Mouse (Mus musculus): ENCODE data around the gene Odf4.
"Not testable (repeated sequence)": the region's sequence is repeated elsewhere in the genome, so short reads cannot be mapped to it uniquely, and the experiment has no call there.

Odf4 gene

DNA sequence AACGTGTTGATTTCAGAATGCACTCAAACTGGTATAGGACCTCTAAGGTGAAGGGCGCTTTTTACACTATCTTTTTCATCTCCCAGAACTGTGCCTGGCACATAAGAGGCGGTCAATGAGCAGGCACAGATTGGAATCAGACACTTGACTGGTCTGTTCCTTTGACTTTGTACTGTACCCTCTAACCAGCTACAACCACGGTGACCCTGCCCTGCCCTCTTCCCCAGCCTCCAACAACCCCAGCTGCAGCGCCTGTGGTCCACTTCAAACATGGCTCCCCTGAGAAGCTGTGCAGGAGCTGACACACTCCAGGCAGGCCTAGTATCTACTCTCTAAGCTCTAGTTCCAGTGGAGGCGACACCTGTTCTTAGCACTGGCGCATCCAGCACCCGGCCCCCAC is 15.8 kb upstream of the Odf4 start:
- Histone ChIP-seq H3K9me3 (ENCODE audit: low read length) (no peaks in the 10 kb centered on the region), H3K27me3 (ENCODE audit: insufficient read depth, low read length) (peaks cover 22% of the 10 kb centered on the region), H3K36me3 (ENCODE audit: insufficient read depth, low read length) (peaks cover 12% of the 10 kb centered on the region), H3K4me3 (replicated peaks; ENCODE audit: low read length) (no peak overlapping the region), H3K4me1 (replicated peaks; ENCODE audit: low read depth, low read length) (peaks cover 34% of the 10 kb centered on the region)
- no peak for TF ChIP-seq POU5F1 (IDR thresholded peaks at IDR 0.05; ENCODE audit: borderline replicate concordance, low read length)
- TF ChIP-seq CTCF (conservative IDR thresholded peaks at IDR 0.05; ENCODE audit: low read length), result no peak
- no peak for TF ChIP-seq NANOG (IDR thresholded peaks at IDR 0.05; ENCODE audit: borderline replicate concordance, low read length)

DNA sequence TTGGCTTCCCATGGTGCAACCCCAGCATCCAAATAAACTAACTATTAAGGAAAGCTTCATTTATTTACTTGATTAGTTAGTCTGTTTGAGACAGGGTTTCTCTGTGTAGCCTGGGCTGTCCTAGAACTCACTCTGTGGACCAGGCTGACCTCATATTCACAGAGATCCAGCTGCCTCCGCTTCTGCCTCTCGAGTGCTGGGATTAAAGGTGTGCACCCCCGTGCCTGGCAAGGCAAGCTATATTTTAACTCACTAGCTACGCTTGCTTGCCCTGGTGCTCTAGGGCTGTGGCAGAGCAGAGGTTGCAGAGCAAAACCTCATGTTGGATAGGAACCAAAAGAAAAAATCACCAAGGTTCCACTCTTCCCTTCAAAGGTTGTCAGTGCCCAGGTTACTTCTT is 13.6 kb upstream of the Odf4 start:
- Histone ChIP-seq H3K4me3 (replicated peaks; ENCODE audit: low read length) (peak overlapping the region; percentile 73), H3K9me3 (ENCODE audit: low read length) (no peaks in the 10 kb centered on the region), H3K4me1 (replicated peaks; ENCODE audit: low read depth, low read length) (peaks cover 19% of the 10 kb centered on the region), H3K36me3 (ENCODE audit: insufficient read depth, low read length) (peaks cover 12% of the 10 kb centered on the region), H3K27me3 (ENCODE audit: insufficient read depth, low read length) (peaks cover 3% of the 10 kb centered on the region; the same call in 1 of the 2 replicates)
- TF ChIP-seq CTCF (conservative IDR thresholded peaks at IDR 0.05; ENCODE audit: low read length), result no peak

DNA sequence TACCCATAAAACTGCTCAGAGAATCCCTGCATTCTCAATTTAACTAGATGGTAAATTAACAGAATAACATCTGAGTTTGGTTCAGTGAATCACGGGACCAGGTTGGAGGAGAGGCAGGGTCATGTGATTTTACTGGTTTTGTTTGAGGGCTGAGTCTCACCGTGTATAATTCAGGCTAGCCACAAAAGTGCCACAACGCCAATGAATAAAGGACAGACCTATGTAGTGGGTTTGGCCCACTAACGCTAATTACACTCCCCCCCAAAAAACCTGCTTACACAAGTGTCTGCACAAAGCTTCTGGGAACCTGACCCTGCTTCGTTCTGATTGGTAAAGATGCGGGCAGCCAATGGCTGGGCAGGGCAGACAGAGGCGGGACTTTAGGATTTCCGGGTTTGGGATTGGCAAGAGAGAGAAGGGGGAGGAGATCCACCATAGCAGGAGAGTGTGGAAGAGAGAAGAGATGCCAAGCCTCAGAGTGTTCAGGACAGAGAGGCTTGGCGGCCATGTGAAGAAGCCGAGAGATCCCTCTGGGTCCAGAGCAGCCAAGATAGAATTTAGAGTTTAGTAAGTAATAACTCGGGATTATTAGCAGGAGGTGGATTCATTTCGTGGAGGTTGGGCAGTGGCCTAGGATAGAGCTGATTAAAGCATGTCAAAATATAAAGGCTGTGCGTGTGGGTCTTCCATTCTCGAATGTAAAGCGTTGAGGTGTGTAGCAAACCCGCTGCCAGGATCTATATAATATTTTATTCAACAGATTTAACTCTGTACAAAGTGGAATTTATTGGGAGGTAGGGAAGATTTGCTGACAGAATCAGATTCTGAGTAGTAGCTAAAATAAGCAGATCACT is 12.8 kb upstream of the Odf4 start:
- Histone ChIP-seq H3K4me1 (replicated peaks; ENCODE audit: low read depth, low read length) (peaks cover 19% of the 10 kb centered on the region), H3K27me3 (ENCODE audit: insufficient read depth, low read length) (peaks cover 2% of the 10 kb centered on the region; the same call in 1 of the 2 replicates), H3K9me3 (ENCODE audit: low read length) (no peaks in the 10 kb centered on the region), H3K4me3 (replicated peaks; ENCODE audit: low read length) (peak overlapping the region; percentile 73), H3K36me3 (ENCODE audit: insufficient read depth, low read length) (peaks cover 9% of the 10 kb centered on the region)
- TF ChIP-seq POU5F1 (IDR thresholded peaks at IDR 0.05; ENCODE audit: borderline replicate concordance, low read length) (no peak), NANOG (IDR thresholded peaks at IDR 0.05; ENCODE audit: borderline replicate concordance, low read length) (no peak), CTCF (conservative IDR thresholded peaks at IDR 0.05; ENCODE audit: low read length) (no peak)

DNA sequence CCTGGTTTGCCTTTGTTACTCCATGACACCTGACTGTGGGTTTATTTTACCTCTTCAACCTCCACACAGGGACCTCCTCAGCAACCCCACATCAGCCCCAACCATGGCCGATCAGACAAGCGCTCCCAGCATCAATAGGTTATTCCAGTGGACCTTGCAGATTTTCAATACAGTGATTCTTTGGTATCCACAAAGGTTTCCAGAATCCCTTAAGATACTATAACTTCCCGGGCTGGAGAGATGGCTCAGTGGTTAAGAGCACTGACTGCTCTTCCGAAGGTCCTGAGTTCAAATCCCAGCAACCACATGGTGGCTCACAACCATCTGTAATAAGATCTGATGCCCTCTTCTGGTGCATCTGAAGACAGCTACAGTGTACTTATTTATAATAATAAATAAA is 10.1 kb upstream of the Odf4 start:
- H3K4me1 ChIP-seq (replicated peaks; ENCODE audit: low read depth, low read length), result peaks cover 19% of the 10 kb centered on the region
- not testable (repeated sequence) for H3K27me3 ChIP-seq (ENCODE audit: insufficient read depth, low read length)

DNA sequence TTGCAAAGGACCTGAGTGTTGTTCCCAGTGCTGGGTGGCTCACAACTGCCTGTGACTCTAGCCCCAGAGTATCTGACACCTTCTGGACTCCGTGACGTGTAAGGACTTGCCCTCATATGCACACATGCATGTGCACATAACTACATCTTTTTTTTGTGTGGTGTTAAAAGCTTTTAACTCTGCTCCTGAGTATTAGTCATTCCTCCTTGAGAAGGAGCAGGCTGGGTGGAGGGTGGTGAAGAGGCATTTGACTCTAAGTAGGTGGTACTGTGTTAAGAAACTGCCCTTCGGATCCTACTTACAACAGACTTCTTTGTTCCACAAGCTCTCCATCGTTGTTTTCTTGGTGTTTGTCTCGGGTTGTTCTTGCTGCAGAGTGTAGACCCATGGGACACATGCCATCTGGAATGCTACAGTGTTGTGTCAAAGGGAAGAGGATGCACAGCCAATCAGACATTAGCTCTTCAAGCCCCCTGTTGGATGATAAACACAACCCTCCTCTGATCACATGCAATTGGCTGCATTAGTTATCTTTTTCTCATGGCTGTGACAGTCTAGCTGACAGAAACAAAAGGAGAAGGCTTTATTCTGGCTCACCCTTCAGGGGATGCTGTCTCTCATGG is 7.1 kb upstream of the Odf4 start:
- Histone ChIP-seq H3K4me1 (replicated peaks; ENCODE audit: low read depth, low read length) (peaks cover 1% of the 10 kb centered on the region), H3K4me3 (replicated peaks; ENCODE audit: low read length) (no peak overlapping the region), H3K27me3 (ENCODE audit: insufficient read depth, low read length) (peaks cover 4% of the 10 kb centered on the region; the same call in 1 of the 2 replicates), H3K9me3 (ENCODE audit: low read length) (no peaks in the 10 kb centered on the region), H3K36me3 (ENCODE audit: insufficient read depth, low read length) (no peaks in the 10 kb centered on the region)
- no peak for TF ChIP-seq CTCF (conservative IDR thresholded peaks at IDR 0.05; ENCODE audit: low read length)

More for the DNA sequence above, 10.1 kb upstream of the Odf4 start:
- not testable (repeated sequence) for H3K4me3 ChIP-seq (replicated peaks; ENCODE audit: low read length); H3K9me3 ChIP-seq (ENCODE audit: low read length); H3K36me3 ChIP-seq (ENCODE audit: insufficient read depth, low read length)

DNA sequence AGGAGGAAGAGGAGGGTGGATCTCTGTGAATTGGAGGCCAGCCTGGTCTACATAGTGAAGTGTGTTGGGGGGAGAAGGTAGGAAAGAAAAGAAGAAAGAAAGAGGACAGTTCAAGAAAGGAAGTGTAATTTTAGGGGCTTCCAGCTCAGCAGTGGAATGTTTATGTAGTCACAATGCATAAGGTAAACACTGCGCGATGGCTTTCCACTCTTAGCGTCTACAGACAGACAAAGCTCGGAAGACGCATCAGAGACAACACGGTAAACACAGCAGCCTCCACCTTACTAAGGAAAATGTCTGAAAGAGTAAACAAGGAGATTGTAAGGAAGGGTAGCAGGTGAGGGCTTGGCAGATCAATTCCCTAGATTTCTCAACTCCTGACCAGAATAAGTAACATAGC is 3.1 kb upstream of the Odf4 start:
- Histone ChIP-seq H3K27me3 (ENCODE audit: insufficient read depth, low read length) (peaks cover 19% of the 10 kb centered on the region), H3K4me3 (replicated peaks; ENCODE audit: low read length) (no peak overlapping the region), H3K36me3 (ENCODE audit: insufficient read depth, low read length) (no peaks in the 10 kb centered on the region), H3K9me3 (ENCODE audit: low read length) (no peaks in the 10 kb centered on the region), H3K4me1 (replicated peaks; ENCODE audit: low read depth, low read length) (peaks cover 8% of the 10 kb centered on the region; the same call in 1 of the 2 replicates)
- no peak for TF ChIP-seq POU5F1 (IDR thresholded peaks at IDR 0.05; ENCODE audit: borderline replicate concordance, low read length)
- no peak for TF ChIP-seq NANOG (IDR thresholded peaks at IDR 0.05; ENCODE audit: borderline replicate concordance, low read length)

DNA sequence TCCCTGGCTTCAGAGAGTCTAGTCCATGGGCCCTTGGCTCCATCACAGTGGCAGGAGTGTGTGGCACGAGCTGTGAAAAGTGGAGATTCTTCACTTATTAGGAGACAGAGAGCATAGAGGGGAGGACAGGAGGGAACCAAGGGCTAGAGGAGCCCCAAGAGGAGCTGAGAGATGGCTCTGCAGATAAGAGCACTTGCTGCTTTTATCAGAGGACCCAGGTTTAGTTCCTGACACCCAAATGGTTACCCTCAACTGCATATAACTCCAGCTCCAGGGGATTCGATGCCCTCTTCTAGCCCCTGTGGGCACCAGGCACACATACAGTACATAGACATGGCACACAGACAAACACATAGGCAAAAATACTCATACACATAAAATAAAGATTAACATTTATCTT is 2.1 kb downstream of the Odf4 start:
- Histone ChIP-seq H3K4me3 (replicated peaks; ENCODE audit: low read length) (no peak overlapping the region), H3K9me3 (ENCODE audit: low read length) (no peaks in the 10 kb centered on the region), H3K27me3 (ENCODE audit: insufficient read depth, low read length) (peaks cover 14% of the 10 kb centered on the region), H3K4me1 (replicated peaks; ENCODE audit: low read depth, low read length) (peaks cover 15% of the 10 kb centered on the region; the same call in 1 of the 2 replicates), H3K36me3 (ENCODE audit: insufficient read depth, low read length) (no peaks in the 10 kb centered on the region)
- TF ChIP-seq NANOG (IDR thresholded peaks at IDR 0.05; ENCODE audit: borderline replicate concordance, low read length), result no peak

DNA sequence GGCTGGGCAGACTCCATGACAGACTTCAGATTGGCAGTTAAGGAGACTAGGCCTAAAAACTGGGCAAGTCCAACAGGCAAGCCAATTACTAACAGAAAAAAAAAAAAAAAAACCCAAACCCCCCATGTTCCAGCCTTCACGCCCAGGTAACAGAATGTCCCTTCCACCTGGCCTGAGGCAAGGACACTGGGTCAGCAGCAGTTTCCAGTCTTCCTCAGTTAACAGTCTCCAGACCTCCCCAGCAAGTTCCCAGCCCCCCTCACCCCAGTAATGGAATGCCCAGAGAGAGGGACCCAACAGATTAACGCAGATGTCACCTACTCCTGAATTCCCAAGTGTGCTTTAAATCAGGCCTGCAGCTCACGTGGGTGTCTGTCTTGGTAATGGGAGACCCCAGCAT is 3.7 kb downstream of the Odf4 start:
- Histone ChIP-seq H3K4me3 (replicated peaks; ENCODE audit: low read length) (no peak overlapping the region), H3K27me3 (ENCODE audit: insufficient read depth, low read length) (peaks cover 14% of the 10 kb centered on the region)
- TF ChIP-seq NANOG (IDR thresholded peaks at IDR 0.05; ENCODE audit: borderline replicate concordance, low read length) (no peak), POU5F1 (IDR thresholded peaks at IDR 0.05; ENCODE audit: borderline replicate concordance, low read length) (no peak), CTCF (conservative IDR thresholded peaks at IDR 0.05; ENCODE audit: low read length) (no peak)

DNA sequence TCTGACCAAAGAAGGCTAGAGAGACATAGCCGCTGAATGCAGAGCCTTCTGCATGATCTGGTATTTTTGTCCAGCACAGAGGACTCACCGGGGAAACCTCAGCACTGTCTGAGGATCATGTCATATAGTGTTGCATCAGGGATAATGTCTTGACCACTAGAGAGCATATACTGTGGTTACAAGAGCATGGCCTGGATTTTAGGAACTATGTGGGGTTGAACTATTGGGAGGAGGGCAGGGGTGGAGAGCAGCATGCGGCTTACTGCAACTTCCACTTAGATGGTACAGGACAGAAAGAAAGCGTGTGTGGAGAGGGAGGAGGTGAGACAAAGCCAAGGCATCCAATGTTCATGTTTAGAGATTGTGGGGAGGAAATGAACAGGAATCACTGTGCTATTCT is 12.3 kb downstream of the Odf4 start:
- TF ChIP-seq POU5F1 (IDR thresholded peaks at IDR 0.05; ENCODE audit: borderline replicate concordance, low read length), result no peak
- no peak for TF ChIP-seq CTCF (conservative IDR thresholded peaks at IDR 0.05; ENCODE audit: low read length)
- TF ChIP-seq NANOG (IDR thresholded peaks at IDR 0.05; ENCODE audit: borderline replicate concordance, low read length), result no peak
- Histone ChIP-seq H3K27me3 (ENCODE audit: insufficient read depth, low read length) (peaks cover 6% of the 10 kb centered on the region), H3K4me3 (replicated peaks; ENCODE audit: low read length) (no peak overlapping the region), H3K36me3 (ENCODE audit: insufficient read depth, low read length) (no peaks in the 10 kb centered on the region), H3K4me1 (replicated peaks; ENCODE audit: low read depth, low read length) (peaks cover 9% of the 10 kb centered on the region; the same call in 1 of the 2 replicates), H3K9me3 (ENCODE audit: low read length) (peaks cover 4% of the 10 kb centered on the region; the same call in 1 of the 2 replicates)

More for the DNA sequence above, 3.7 kb downstream of the Odf4 start:
- Histone ChIP-seq H3K9me3 (ENCODE audit: low read length) (no peaks in the 10 kb centered on the region), H3K4me1 (replicated peaks; ENCODE audit: low read depth, low read length) (peaks cover 15% of the 10 kb centered on the region; the same call in 1 of the 2 replicates), H3K36me3 (ENCODE audit: insufficient read depth, low read length) (no peaks in the 10 kb centered on the region)
